Mouse (Mus musculus) olfactory bulb, adult 2 months (tissue): ENCODE results near the gene Ccdc33.

Experiments used
- CTCF ChIP-seq: fragments of 200-500 bp; IDR thresholded peaks from 2 replicates; pipeline ENCODE4 v1.5.1; 2012; ENCODE audit warnings: low read depth, mild to moderate bottlenecking, low read length, moderate library complexity; ENCODE audit not compliant: insufficient read depth
- POLR2A ChIP-seq: fragments of 200-500 bp; IDR thresholded peaks from 2 replicates; pipeline ENCODE4 v1.6.1; 2012; ENCODE audit warnings: mild to moderate bottlenecking, low read depth, low read length, moderate library complexity; ENCODE audit not compliant: insufficient read depth

- TF ChIP-seq CTCF: no peak
- no peak for TF ChIP-seq POLR2A
Measured at GRCm38 (mm10) chr9:57992781-57993591, 125.6 kb downstream of the Ccdc33 start.
